Mouse (Mus musculus): Measurements from ENCODE around the gene Nos1ap. TPM values are rescaled to one million over a fixed set of nuclear protein-coding genes. Genes with fewer than 3 reads are reported as not detected.

Nos1ap gene
- polyA plus RNA-seq, 1 experiment from 2014 or later: 6.5 TPM

DNA sequence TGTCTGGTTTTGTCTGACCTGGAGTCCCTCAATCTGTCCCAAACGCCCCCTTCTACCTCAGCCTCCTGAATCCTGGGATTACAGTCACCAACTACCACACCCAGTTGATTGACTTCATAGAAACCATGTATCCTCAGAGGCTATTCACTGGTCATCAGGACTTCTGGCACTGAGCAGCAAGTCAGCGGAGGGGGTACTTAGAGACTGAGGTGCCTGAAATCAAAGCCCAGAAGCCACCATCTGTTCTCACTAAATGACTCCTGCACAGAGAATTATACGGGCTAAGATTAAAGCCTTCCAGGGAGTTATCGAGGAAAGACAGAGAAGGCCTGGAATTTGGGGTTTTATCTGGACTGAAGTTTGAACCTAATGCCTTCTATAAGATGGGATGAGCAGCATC lies 59.2 kb downstream of the Nos1ap start:
- 78% methylated on average over 4 of the region's 4 CpGs for WGBS
- Histone ChIP-seq H3K27me3 (replicated peaks; ENCODE audit: low read depth, poor library complexity, severe bottlenecking) (no peaks in the 10 kb centered on the region), H3K9me3 (no peaks in the 10 kb centered on the region), H3K36me3 (replicated peaks) (no peaks in the 10 kb centered on the region), H3K27ac (replicated peaks) (no peak overlapping the region), H3K4me3 (no peak overlapping the region), H3K4me1 (peaks cover 11% of the 10 kb centered on the region; the same call in 1 of the 2 replicates)
- no peak for DNase-seq (ENCODE audit: low spot score)

DNA sequence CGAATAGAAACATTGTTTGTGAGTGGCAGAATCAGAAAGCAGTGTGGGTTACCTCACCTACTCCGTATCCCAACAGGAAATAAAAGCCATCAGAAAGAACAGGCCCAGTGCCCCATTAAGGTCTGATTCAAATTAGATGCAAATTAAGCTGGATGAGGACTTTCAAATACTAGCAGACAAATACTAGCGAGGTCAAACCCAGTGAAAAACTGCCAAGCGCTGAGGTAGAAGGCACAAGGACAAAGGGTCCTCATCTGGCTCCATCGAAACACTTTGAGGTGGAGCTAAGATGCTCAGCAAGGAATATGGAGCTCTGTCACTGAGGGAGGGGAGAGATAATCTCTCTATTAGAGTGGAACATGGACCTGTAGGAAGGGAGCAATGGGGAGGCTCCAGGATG lies 66.8 kb downstream of the Nos1ap start:
- no peak for DNase-seq (ENCODE audit: low spot score)
- Histone ChIP-seq H3K9me3 (peaks cover 4% of the 10 kb centered on the region; the same call in 1 of the 2 replicates), H3K4me1 (peaks cover 33% of the 10 kb centered on the region), H3K4me3 (no peak overlapping the region), H3K36me3 (replicated peaks) (no peaks in the 10 kb centered on the region), H3K27me3 (replicated peaks; ENCODE audit: low read depth, poor library complexity, severe bottlenecking) (no peaks in the 10 kb centered on the region), H3K27ac (replicated peaks) (no peak overlapping the region)
- WGBS: 74% methylated on average over 5 of the region's 5 CpGs

DNA sequence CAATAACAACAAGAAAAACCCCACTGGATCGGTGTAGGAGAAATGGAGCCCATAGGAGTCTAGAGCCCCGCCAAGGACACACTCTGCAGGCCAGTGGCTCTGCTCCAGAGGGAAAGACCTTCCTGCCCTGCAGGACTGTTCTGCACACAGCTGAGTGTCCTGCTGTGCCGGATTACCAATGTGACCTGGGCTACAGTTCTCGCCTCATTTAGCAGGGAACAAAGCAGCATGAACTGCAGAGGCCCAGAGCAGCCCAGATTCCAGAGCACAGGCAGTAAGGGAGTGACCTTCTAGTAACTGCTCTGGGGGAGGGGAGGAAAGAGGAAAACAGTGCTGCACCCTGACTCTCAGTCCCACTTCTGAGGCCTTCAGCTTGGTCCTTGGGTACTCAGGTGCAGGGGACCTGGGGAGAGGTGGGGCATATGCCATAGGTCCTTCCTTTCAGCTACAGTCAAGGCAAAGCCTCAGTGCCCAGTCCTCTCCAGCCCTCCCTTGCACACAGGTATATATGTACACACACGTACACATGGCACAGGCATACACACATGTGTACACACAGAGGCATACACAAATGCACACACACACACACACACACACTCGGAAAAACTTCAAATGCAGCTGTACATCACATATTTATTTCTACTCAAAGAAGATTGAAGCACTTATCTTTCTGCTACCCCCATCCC lies 68.0 kb downstream of the Nos1ap start:
- H3K9me3 ChIP-seq: peaks cover 5% of the 10 kb centered on the region; the same call in 1 of the 2 replicates
- H3K36me3 ChIP-seq (replicated peaks): no peaks in the 10 kb centered on the region
- H3K4me1 ChIP-seq: peaks cover 33% of the 10 kb centered on the region
- peak overlapping the region; percentile 63; the same call in 1 of the 2 replicates for H3K27ac ChIP-seq (replicated peaks)
- DNase-seq (ENCODE audit: low spot score): peak; percentile 46
- WGBS: 43% methylated on average over 6 of the region's 6 CpGs
- H3K4me3 ChIP-seq: no peak overlapping the region
- no peaks in the 10 kb centered on the region for H3K27me3 ChIP-seq (replicated peaks; ENCODE audit: low read depth, poor library complexity, severe bottlenecking)

DNA sequence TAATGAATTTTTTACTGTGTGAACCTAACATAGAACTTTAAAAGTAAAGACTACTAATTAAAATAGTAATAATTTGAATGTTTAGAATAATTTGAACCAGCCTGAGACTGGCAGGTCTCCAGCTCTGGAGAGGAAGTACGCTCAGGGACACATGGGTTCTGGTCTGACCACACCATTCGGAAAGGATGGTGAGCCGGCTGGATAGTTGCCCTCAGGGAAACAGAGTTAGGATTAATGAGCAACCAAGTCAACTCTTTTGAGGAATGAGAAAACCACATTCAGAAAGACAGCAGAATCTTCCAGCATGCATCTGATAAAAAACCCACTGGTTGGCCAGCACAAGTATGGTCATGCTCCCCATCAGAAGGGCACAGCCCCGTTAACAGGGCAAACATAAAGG lies 69.5 kb downstream of the Nos1ap start:
- DNase-seq (ENCODE audit: low spot score): no peak
- Histone ChIP-seq H3K4me1 (peaks cover 33% of the 10 kb centered on the region), H3K27ac (replicated peaks) (no peak overlapping the region), H3K27me3 (replicated peaks; ENCODE audit: low read depth, poor library complexity, severe bottlenecking) (no peaks in the 10 kb centered on the region), H3K9me3 (peaks cover 5% of the 10 kb centered on the region; the same call in 1 of the 2 replicates), H3K4me3 (no peak overlapping the region), H3K36me3 (replicated peaks) (no peaks in the 10 kb centered on the region)
- 84% methylated on average over 4 of the region's 4 CpGs for WGBS

DNA sequence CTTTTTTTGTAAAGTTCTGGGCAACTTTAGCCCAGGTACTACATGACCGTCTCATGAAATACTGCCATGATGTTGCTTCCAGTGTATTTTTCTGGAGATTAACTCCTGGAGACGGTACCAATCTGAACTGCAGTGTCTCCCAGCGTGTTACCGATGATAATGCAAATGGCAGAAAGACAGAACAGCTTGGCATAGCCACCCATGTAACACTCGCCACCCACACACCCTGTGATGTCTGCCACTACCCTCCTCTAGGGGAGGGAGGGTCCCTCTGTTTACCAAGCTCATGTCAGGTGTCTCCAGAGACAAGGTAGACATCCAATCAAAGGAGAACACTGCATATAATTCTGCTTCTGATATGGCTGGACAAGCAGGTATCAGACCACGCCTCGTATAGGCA lies 70.0 kb downstream of the Nos1ap start:
- Histone ChIP-seq H3K36me3 (replicated peaks) (no peaks in the 10 kb centered on the region), H3K4me1 (peaks cover 33% of the 10 kb centered on the region), H3K9me3 (peaks cover 5% of the 10 kb centered on the region; the same call in 1 of the 2 replicates), H3K27me3 (replicated peaks; ENCODE audit: low read depth, poor library complexity, severe bottlenecking) (no peaks in the 10 kb centered on the region), H3K27ac (replicated peaks) (no peak overlapping the region), H3K4me3 (no peak overlapping the region)
- no peak for DNase-seq (ENCODE audit: low spot score)
- WGBS: 91% methylated on average over 7 of the region's 7 CpGs

DNA sequence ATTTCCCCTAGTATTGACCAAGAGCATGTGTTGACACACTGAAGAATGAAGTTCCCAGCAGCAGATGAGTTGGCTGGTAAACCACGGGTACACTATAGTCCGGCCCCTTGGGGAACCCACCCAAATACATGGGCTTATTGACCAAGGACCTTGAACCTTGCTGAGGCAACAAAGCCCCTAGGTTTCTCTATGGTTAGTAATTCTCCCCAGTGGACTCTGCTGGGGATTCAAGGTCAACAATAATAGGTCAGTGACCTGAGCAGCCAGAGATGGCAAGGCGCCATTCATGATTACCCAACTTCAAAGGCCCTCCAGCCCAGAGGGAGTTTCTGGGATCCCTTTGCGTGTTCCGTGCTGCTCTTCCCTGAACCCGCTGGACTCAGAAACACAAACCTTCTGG lies 73.5 kb downstream of the Nos1ap start:
- DNase-seq (ENCODE audit: low spot score): no peak
- 82% methylated on average over 6 of the region's 6 CpGs for WGBS
- Histone ChIP-seq H3K27me3 (replicated peaks; ENCODE audit: low read depth, poor library complexity, severe bottlenecking) (no peaks in the 10 kb centered on the region), H3K36me3 (replicated peaks) (no peaks in the 10 kb centered on the region), H3K4me3 (no peak overlapping the region), H3K4me1 (peaks cover 23% of the 10 kb centered on the region), H3K9me3 (peaks cover 5% of the 10 kb centered on the region; the same call in 1 of the 2 replicates), H3K27ac (replicated peaks) (no peak overlapping the region)

DNA sequence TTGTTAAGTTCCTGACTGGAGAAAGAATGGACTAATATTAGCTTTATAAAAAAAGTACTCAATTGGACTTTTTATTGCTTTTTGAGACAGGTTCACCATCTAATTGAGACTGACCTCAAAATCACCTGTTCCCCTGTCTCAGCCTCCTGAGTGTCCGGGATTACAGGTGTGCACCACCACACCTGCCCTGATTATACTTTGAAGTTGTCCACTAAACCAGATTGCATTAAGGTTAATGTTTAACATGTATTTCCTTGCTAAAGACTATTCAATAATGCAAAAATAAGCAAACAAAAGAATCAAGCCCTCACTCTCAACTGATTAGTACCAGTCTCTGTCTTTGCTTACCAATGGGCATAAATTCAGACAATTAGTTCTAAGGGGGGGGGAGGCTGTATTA lies 74.2 kb downstream of the Nos1ap start:
- no peak for DNase-seq (ENCODE audit: low spot score)
- 92% methylated on average over 1 of the region's 1 CpGs for WGBS
- H3K4me1 ChIP-seq: peaks cover 16% of the 10 kb centered on the region
- H3K4me3 ChIP-seq: no peak overlapping the region
- peaks cover 5% of the 10 kb centered on the region; the same call in 1 of the 2 replicates for H3K9me3 ChIP-seq
- H3K27me3 ChIP-seq (replicated peaks; ENCODE audit: low read depth, poor library complexity, severe bottlenecking): no peaks in the 10 kb centered on the region
- no peak overlapping the region for H3K27ac ChIP-seq (replicated peaks)
- no peaks in the 10 kb centered on the region for H3K36me3 ChIP-seq (replicated peaks)

DNA sequence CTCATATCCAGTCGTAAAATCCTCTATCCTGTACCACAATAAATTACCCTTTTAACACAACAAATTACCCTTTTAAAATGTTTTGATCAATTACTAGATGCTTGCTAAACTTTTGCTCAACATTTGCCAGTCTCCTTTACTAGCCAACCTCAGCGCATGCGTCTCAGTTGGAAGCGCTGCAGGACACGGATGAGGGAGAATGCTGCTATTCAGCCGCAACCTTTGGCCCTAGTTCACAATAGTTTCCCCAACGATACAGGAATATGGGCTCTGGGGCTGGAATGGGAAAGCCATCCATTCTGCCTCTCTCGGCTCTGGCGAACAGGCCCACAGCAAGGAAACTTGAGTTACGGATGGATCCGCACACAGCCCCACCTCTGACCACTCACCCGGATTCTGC lies 75.4 kb downstream of the Nos1ap start:
- H3K27me3 ChIP-seq (replicated peaks; ENCODE audit: low read depth, poor library complexity, severe bottlenecking): no peaks in the 10 kb centered on the region
- peaks cover 15% of the 10 kb centered on the region for H3K4me1 ChIP-seq
- peaks cover 5% of the 10 kb centered on the region; the same call in 1 of the 2 replicates for H3K9me3 ChIP-seq
- no peak overlapping the region for H3K27ac ChIP-seq (replicated peaks)
- no peaks in the 10 kb centered on the region for H3K36me3 ChIP-seq (replicated peaks)
- no peak for DNase-seq (ENCODE audit: low spot score)
- 70% methylated on average over 12 of the region's 12 CpGs for WGBS
- no peak overlapping the region for H3K4me3 ChIP-seq

DNA sequence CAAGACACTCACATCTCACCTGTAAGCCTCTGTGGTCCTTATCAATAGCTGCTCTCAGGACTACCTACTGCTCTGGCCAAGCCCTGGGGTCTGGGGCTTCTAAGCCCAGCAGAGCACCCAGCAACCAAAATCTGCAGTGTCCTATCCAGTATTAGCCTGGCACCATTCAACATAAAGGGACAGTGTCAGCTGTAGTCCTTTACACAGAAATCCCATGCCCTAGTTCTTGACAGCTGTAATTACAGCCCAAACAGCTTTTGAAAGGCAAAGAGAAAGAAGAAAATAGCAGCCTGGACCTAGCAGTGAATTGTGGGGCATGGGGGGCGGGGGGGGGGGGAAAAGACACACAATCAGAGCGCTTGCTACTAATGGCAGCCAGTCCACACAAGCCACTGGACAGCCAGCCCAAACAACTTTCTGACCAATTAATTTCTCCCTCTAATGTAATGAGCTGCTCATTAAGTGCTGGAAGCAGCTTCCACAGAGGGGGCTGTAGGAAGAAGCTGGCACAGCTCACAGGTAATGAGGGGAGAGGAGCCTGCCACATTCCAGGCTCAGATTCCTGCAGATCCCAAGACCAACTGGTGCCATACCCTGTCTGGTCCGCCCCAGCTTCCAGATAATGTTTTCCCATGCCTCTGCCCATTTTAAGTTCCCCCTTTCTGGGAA lies 77.1 kb downstream of the Nos1ap start:
- Histone ChIP-seq H3K36me3 (replicated peaks) (no peaks in the 10 kb centered on the region), H3K4me3 (no peak overlapping the region), H3K4me1 (peaks cover 15% of the 10 kb centered on the region), H3K27ac (replicated peaks) (0 out of 2 replicates have a peak overlapping the region, but pooled peaks have one; percentile 35), H3K27me3 (replicated peaks; ENCODE audit: low read depth, poor library complexity, severe bottlenecking) (no peaks in the 10 kb centered on the region), H3K9me3 (no peaks in the 10 kb centered on the region)
- no peak for DNase-seq (ENCODE audit: low spot score)
- WGBS: 63% methylated on average over 3 of the region's 3 CpGs

DNA sequence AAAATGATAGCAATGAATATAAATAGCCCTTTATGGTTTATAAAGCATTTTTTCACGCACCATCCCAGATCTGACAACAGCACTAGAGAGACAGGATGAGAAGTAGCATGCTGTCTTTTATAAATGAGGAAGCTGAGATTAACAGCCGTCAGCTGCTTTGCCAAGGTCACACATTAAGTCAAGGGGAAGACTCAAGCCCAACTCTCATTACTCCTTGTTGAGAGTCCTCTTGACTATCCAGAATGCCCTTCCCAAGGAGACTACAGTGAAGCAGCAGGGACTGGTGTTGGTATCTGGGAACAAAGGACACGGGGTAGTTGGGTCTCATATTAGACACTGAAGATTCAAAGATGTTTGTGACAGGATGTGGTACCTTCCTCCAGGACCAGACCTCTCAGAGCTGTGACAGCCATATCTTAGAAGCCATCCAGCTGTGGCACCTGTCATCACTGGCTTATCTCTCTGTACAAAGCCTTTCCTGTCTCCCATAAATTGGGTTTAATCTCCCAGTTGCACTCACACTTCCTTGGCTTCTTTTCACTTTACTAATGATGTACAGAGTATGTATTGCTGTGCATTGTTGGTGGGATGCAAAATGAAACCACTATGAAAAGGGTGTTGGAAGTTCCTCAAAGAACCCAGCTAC lies 78.9 kb downstream of the Nos1ap start:
- WGBS: 88% methylated on average over 3 of the region's 3 CpGs
- Histone ChIP-seq H3K27ac (replicated peaks) (no peak overlapping the region), H3K4me1 (peaks cover 15% of the 10 kb centered on the region), H3K9me3 (no peaks in the 10 kb centered on the region), H3K27me3 (replicated peaks; ENCODE audit: low read depth, poor library complexity, severe bottlenecking) (no peaks in the 10 kb centered on the region), H3K4me3 (no peak overlapping the region), H3K36me3 (replicated peaks) (no peaks in the 10 kb centered on the region)
- no peak for DNase-seq (ENCODE audit: low spot score)

DNA sequence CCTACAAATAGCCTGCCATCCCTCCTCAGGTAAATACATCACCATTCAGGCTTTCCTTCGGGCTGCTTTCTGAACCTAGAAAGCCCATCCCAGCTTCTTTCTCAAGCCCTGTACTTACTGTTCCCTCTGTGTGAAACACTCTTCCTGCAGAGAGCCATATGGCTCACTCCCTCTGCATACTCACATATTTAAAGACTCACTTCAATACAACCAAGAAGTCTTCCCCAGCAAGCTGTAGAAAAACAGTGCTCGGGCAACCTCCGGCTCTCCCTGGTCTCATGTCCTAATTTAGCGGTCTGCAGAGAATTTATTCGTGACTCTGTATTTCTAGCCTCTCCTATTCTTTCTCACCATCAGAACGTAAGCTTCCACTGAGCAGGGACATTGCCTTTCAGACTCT lies 83.4 kb downstream of the Nos1ap start:
- no peaks in the 10 kb centered on the region for H3K9me3 ChIP-seq
- H3K4me3 ChIP-seq: no peak overlapping the region
- no peak overlapping the region for H3K27ac ChIP-seq (replicated peaks)
- DNase-seq (ENCODE audit: low spot score): no peak
- H3K27me3 ChIP-seq (replicated peaks; ENCODE audit: low read depth, poor library complexity, severe bottlenecking): no peaks in the 10 kb centered on the region; the same call in 1 of the 2 replicates
- 81% methylated on average over 6 of the region's 6 CpGs for WGBS
- H3K36me3 ChIP-seq (replicated peaks): no peaks in the 10 kb centered on the region
- H3K4me1 ChIP-seq: peaks cover 24% of the 10 kb centered on the region

DNA sequence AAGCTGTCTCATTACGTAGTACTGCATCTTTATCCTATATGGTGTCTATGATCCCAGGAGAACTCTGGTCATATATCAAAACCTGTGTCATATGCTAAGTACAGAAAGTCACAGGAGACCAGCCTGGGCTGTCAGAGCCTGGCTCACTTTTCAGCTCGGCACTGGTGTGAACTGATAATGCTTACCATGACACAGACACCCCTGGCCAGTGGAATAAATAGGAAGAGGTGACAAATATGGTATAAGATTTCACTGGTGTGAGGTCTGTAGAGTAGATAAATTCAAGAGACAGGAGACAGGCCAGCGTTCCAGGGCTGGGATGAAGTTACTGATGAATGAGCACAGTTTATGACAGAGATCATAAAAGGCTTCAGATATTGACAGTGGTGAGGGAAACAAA lies 84.6 kb downstream of the Nos1ap start:
- DNase-seq (ENCODE audit: low spot score): no peak
- Histone ChIP-seq H3K4me3 (no peak overlapping the region), H3K36me3 (replicated peaks) (no peaks in the 10 kb centered on the region), H3K27ac (replicated peaks) (no peak overlapping the region), H3K9me3 (no peaks in the 10 kb centered on the region), H3K27me3 (replicated peaks; ENCODE audit: low read depth, poor library complexity, severe bottlenecking) (no peaks in the 10 kb centered on the region; the same call in 1 of the 2 replicates), H3K4me1 (peaks cover 35% of the 10 kb centered on the region)
- 85% methylated on average over 3 of the region's 3 CpGs for WGBS

All from embryonic facial prominence, embryonic 10.5 days (tissue).